Mouse (Mus musculus) urinary bladder, adult 2 months (tissue): Measurements from ENCODE around the gene Gm15557. TPM values are rescaled to one million over a fixed set of nuclear protein-coding genes. Genes with fewer than 3 reads are reported as not detected.
"Not testable (repeated sequence)": the region's sequence is repeated elsewhere in the genome, so short reads cannot be mapped to it uniquely, and the experiment has no call there.

ENCODE experiments used
- DNase-seq: peaks from one replicate; pipeline ENCODE4 v3.0.0; 2022; ENCODE audit warnings: low spot score
- polyA plus RNA-seq: library from polyadenylated mRNA; depleted of rRNA; stranded (reverse); fragments of >200 nt; gene quantifications from 2 replicates; pipeline ENCODE4 v1.2.3, GENCODE M21; 2012; rRNA removed

Gene Gm15557
- polyA plus RNA-seq: not detected in 2 replicates

DNA sequence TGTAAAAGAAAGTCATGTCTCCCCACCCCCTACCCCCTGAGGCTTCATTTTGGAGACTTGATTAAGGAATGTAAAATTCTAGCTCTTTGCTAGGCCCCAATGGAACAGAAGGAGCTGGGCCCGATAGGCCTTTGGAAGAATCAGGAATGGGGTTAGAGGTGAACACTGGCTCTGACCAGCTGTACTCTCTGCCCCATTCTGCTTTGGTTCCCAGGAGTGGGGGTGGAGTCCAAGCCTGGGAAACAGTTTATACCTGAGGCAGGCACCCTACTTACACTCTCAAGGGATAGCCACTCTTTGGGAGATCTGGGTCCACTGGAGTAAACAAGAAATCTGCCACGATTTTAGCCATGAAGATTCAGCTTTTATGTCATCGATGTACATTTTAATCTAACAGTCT, at the start of gene Gm15557:
TSS of gene Gm15557 (plus strand) at position 48 of the 400 bp plus-strand sequence.
- no peak for DNase-seq

DNA sequence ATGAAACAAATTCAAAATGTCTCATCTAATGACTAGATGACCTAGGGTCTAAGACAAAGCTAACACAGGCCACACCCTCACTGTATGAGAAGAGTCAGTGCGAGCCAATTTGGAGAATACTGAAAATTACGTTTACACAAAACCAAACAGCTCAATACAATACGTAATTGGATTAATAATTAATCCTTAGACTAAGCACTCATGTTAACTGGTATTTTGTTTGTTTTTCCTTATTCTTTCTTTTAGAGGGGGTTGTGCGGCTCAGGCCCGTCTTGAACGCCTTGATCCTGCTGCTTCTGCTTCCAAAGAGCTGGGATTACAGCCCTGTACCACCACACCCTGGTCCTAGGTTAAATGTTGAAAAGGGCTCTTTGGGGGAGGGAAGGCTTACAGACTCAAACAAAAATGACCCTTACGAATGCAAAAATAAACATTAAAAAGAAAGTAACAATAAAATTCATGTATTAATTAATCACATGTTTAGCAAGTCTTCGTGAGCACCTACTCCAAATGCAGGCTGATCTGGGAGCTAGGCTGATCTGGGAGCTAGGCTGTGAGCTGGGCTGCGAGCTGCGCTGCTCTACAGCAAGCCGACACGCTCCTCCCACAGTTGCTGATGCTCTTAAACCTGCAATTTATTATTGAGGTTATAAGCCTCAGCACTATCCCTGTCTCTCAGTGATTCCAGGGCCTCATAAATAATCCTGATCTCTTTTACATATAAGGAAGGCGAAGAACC, 46.1 kb upstream of the Gm15557 start:
- DNase-seq: no peak

DNA sequence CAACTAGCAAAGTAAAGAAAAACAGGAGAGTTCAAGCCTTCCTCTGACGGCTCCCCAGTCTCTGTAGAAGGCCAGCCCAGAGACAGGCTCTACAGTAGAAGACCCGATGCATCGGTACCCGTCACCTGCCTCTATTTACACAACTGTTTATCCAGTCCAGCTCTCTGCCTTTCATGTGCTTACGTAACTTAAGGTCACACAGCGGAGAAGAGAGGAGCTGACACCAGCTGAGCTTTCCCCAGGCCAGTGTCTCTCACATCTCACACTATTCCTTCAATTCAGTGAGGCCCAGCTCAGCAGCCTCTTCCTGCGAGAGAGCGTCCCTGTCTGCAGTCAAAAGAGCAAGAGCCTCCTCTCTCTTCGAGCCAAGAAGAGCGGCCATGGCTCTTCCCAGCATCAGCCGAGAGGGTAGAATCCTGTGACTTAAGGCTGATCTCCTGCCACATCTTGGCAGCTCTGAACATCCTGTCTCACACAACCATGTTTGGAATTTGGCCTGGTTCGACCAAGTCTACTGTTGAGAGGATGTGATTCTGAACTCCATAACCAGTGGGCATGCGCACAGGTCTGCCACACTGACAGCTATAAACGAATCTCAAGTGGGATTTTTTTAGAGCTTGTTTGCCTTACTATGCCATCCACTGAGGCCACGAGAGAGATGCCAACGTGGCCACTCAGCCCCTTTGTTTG, 45.3 kb upstream of the Gm15557 start:
- no peak for DNase-seq

DNA sequence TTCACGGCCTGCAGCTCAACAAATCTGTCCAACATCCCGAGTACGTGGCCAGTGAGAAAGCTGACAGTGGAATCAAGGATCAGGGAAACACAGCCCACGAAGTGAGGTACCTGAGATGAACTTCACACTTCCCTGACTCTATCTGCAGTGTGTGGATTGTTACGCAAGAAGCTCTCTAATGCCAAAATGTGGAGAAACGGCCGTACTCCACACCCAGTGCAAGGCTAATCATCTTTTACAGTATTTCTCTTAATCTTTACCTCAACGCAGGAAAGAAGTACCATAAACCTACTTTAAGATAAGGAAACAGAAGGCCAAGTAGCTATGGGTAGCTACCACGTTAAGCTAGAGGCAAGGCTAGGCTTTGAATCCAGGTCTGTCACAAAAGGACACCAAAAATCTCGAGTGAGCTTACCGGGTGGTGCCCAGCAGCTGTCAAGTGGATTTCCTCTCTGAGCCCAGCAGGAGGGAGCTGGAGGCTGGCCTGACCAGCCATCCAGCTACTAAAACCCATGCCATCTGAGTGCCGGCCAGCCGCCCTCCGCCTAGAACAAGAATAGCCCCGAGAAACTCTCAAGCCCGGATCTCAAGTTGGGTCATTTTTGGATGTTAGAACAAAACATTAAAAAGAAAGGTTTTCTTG, 37.4 kb upstream of the Gm15557 start:
- no peak for DNase-seq

DNA sequence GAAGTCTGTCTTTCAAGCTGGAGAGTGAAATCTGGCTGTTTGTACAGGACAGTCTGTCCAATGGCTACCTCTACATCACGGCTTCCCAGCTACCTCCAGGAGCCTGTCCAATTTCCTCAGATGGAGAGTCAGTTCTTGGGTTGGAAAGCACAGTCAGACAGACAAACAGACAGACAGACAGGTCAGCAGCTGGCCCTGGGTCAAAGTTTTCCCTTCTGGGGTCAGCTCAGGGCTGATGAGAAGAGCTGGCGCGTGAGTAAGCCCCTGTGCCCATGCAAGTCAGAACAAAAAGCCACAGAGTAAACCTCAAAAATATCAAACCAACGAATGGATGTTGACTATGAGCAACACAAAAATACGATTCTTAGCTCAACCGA, 36.9 kb upstream of the Gm15557 start:
- no peak for DNase-seq

DNA sequence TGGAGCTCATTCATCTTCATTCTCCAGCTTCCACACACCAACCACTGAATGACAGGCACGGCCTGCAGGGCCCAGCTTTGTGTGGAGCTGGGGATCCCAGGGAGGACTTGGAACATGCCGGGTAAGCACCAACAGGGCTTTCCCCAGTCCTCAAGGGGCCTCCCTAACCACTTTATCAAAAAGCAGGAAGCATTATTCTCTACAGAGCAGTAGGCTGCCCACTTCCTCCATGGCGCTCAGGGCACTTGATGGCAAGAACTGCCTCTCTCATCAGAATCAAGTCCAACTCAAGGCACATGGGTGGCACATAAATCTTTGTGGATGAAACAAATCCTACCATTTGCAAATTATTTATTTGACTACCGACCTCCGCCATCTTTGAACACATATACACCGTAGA, 25.8 kb upstream of the Gm15557 start:
- DNase-seq: no peak

DNA sequence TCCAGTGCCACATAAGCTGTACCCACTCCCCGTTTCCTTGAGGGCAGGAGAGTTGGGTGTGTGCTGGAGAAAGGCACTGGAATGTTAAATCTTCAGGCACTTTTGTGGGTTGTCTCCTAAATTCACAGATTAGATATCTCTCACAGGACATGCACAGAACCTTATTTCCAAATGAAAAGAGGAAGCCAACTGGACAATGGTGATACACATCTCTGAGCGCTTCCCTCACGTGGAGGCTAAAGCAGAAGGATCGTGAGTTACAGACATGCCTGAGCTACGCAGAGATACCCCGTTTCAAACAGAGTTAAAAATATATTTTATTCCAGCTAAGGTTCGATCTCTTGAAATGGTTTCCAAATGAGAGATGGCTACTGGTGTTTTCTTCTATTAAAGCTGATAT, 17.4 kb upstream of the Gm15557 start:
- no peak for DNase-seq

DNA sequence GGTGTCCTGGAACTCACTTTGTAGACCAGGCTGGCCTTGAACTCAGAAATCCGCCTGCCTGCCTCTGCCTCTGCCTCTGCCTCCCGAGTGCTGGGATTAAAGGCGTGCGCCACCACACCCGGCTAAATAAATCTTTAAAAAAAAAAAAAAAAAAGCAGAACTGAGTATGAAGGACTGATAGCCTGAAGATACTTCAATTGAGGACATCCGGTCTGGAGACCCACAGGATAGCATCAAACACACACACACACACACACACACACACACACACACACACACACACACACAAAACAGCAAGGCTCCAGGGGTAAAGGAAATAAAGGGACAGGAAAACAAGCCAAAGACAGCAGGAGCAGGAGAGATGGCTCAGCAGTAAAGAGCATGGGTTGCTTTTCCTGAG, 15.3 kb upstream of the Gm15557 start:
- not testable (repeated sequence) for DNase-seq

DNA sequence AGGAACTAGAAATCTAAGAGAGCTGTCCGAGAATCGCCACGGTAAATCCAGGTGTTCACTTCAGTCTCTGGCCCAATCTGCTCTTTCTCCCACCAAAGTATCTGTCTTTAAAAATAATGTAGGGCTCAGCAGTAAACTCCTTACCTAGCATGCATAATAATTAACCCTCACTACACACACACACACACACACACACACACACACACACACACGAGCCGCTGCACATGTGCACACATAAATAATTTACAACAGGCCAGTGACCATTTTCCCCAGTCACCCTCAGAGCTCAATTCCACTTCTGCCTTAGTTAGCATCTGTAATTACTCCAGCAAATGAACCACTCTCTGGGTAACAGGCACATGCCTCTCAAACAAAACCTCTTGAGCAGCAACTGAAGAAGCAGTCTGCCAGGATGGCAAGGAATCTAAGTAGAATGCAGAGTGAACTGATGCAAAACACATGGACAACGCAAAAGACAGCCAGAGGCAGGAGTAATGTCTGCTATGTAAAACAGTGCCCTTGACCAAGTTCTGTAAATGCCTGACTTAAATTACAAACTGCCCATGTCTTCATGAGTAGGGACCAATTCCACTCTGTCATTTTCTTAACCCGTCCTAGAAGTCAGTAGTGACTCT, 11.7 kb upstream of the Gm15557 start:
- no peak for DNase-seq

DNA sequence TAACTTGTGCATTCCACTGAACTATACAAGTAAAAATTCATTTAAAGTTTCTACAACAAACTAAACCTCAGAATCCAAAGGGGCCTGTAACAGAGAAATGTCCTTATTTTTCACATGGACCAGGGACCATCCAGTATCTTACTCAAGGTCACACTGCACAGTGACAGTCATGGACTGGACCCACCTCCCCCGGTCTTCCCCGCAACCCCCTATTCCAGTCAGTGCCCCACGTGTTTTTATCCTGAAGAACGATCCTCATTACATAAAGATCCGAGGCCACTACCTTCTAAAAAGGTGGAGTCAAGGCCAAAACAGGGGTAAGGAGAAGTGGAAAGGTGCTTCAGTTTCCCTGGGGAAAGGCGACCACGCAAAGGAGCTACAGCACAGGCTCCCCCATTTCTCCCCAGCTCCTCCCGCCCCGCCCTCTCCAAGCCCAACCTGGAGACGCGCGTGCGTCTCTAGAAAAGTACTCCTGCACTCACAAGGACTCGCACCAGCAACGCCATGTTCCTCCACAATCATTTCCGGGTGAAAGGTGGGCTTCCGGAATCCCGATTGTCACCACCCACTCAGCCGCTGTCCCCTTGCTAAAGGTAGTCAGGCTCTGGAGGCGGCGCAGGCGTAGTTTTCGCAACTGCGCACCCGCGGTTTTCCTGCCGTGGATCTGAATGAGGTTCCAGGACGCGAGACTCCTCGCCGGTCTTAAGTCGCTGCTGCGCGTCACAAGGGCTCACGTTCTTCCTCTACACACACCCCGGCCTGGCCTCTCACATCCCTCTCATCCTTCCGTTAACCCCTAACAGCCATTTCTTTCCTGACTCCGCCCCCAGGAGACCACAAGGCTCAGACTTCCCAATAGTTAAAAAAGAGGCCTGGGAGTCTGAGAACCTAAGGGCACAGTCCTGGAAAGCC, 10.7 kb upstream of the Gm15557 start, which contains the start of gene Uqcc1:
TSS of gene Uqcc1 (minus strand) at position 780 of the 912 bp plus-strand sequence.
- DNase-seq: peak; percentile 71

DNA sequence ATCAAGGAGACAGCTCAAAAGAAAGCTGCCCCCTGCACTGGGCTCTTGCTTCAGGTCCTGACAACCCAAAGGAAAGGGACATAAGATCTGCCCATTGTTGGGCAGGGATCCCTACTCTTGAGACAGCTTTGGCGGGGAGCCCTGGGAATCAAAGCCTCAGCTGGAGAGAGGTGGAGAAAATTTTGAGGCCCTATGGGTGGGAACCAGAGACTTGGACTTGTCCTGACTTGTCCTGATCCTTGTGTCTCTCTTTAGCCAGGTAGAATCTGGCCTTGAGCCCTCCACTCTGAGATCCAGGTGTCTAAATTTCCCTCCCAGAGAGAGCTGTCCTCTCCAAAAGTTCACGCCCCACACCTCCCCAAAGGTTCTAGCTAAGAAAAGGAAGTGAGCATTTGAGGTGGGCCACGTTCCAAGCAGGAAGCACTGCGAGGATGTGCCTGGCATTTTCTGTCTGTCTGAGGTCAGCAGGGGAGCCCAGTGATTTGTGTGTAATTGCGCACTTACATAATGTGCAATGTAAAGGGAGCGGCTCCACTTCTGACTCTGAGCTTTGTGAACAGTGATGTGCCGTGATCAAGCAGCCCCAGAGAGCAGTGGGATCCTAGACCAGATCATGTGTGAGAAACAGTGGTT, 515 bp upstream of the Gm15557 start:
- DNase-seq: no peak

DNA sequence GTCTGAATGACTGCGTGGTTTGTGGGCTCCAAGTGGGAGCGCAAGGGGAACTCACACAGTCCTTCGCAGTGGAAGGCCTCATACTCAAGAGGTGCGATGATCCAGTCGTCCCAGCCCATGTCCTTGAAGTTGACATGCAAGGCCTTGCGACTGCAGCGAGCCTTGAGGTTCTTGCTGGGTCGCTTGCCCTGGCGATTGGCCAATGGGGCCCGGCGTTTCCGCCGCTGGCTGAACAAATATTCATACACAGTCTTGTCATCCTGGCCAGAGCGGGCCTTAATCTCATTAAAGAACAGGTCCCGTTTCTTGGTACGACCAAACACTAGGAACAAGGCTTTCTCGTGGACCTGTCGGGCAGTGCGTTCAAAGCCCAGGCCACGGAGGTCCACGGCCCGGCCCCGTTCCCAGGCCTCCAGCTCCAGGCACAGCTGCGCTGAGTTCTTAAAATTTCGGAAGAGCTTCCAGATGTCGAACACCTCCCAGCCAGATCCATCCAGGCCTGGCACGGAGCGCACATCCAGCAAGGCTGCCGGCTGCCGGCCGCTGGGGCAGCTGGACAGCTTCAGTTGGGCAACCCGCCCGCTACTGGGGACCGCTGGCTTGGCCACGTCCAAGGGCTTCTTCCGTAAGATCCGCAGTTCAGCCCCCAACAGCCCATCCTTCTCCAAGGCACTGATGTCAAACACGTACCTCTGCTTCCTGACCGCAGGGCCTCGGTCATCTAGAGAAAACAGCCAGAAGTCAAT, 1.3 kb downstream of the Gm15557 start:
- DNase-seq: no peak

DNA sequence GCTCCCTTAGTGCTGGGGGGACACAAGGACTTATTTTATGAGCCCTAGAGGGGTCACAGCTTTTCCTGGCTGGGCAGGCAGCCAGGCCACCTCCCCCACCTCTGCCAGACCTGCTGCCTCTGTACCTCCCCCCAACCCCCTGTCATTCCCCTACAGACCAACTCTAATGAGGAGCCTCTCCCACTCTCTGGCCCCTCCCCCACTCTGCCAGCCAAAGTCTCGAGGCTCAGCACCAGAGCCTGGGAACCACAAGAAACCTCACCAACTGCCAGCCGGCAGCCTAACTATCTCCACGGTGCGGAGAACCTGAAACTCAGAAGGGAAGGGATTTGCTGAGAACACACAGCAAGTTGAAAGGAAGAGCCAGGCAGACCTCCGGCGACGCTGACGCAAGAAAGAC, 2.9 kb downstream of the Gm15557 start:
- no peak for DNase-seq

DNA sequence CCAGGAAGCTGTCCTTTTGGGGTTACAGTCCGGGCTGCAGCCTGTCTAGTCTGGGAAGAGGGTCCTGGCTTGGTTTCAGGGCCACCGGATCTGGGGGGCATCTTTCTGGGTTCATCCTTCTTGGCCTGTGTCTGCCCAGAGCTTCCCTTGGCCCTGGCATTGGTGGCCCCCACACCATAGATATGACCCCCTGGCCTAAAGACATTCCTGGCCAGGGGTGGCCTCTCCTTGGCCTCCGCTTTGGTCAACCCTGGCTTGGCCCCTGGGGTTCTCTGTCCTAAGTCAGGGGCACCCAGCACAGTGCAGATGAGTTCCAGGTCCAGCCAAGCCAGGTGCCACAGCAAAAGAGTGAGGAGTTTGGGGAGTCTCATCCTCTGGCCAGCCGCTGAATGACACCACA, 4.2 kb downstream of the Gm15557 start:
- no peak for DNase-seq

DNA sequence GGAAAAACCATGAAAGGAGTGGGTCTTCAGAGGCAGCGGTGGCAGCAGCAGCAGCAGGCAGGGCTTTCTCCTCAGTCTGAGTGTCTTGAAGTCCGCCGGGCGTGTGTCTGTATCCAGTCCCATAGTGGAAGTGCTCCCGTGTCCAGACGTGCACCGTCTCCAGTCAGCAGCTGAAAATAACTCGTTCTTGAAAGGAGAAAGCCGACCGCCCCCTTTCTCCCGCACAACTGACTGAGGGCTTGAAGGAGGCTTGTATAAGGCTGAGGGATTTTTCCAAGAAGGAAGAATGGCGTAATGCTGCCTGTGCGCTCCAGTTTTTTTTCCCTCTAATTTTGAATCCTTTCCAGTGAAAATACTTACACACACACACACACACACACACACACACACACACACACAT, 4.6 kb downstream of the Gm15557 start, which contains the start of gene Gdf5:
TSS of gene Gdf5 (minus strand) at position 244 of the 400 bp plus-strand sequence.
- no peak for DNase-seq

DNA sequence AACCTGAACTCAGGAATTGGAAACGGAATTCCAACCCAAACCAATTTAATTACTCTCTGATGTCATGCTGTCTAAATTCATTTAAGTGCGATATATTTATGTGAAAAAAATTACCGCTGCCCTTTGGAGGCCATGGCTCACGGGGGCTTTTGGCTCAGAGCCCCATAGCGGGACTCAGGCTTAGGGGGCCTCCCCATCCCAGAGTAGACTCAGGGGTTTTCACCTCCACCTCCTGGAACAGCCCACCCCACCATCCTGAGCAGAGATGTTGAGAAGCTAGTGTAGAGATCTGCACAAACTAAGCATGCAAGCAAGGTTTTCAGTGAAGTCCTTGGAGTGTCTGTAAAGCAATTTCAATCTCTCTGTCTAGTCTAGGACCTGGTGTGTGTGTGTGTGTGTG, 5.1 kb downstream of the Gm15557 start:
- no peak for DNase-seq

DNA sequence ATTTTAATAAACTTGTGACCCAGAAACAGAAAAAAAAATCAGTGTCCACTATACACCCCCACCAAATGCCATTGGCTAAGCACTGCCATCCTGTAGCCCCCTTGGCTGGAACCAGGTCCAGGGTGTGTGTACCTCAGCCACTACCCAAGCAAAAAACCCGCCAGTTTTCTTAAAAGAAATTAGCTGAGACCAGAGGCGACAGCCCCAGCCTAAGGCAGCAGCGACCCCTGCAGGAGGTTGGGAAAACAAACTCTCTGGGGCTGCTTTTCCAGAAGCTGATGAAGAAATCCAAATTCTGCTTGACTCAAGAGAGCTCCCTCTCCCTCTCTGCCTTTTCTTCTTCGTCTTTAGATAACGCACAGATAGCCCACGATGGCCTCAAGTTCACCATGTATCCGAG, 5.5 kb downstream of the Gm15557 start:
- peak; percentile 65 for DNase-seq

DNA sequence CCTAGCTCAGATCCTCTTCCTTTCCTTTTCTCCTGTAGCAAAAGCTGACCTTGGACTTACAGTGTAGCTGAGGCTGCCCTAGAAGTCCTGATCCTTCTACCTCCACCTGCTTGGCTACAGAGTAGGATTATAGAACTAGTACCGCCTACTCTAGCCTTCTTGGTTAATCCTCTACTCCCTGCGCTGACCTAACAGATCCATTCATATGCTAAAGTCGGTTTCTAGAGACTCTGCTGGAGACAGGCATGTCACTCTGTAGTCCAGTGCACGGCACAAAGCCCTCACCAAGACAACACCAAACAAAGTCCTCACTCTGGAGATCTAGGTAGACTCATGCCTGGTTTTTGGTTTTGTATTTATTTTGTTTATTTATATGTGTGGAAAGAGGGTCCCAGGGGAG, 6.0 kb downstream of the Gm15557 start:
- DNase-seq: no peak

DNA sequence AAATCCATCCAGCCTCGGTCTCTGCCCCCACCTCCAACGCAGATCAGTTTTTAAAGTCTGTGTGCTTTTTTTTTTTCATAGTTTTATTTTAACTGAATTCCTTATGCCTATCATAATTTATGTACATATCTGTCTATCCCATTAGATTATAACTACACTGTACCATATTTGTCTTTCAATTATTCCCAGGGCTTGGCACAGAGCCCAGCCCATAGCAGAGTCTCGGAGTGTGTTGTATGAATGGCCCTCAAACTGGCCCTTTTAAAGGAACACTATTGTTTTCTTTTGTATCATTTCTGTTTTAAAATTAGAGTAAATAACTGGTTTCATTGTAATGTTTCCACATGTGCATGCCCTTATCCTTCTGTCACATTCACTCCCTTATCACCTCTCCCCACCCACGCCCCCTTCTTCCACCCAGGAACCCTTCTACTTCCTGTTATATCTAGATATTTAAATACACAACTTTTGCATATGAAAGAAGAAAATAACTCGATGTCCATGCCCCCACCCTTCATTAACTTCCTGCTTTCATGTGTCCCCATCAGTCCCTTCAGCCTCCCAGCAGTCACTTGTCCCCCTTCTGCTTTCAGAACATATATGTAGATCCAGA, 7.0 kb downstream of the Gm15557 start:
- DNase-seq: no peak

DNA sequence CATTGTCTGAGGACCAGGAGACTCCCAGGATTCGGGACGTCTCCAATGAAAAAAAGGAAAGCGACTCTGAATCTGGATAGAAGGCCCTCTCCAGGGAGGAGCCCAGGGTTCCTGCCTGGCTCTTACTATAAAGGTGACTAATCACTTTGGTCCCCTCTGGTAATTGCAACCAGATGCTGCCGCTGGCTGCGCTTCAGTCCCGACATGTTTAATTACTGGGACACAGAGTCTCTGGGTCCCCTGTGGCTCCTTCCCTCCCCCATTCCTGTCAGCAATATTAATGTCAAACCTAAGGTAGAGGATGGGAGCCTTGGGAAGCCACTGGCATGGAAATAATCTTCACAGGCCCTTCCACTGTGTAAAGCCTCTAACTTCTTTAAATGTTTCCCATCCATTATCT, 8.8 kb downstream of the Gm15557 start:
- no peak for DNase-seq
